ENCODE assay signal across 11 mouse cellular contexts in the genomic region with DNA sequence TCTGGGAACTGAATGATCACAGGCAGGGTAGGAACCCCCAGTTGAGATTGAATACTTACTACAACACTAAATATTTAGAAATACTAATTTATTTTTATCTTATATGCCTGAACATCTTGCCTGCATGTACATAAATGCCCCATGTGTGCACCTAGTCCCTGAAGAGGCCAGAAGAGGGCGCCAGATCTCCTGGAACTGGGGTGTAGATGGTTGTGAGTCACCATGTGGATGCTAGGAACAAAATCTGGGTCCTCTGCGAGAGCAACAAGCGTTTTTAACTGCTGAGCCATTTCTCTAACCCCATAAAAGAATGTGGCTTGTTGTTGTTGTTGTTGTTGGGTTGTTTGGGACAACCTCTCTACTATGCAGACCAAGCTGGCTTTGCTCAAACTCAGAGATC. TPM values are rescaled to one million over a fixed set of nuclear protein-coding genes. Genes with fewer than 3 reads are reported as not detected.
DNase-seq lines count a peak whose midpoint lies in the region; ATAC-seq and TF ChIP-seq lines count a peak whose summit lies in the region.
"Had no signal": no experiment of that assay in that cellular context is flagged by ENCODE, and none has a peak within 500 bp of the region (broad histone marks: within the 10 kb centered on the region; RNA-seq: fewer than 3 reads in every experiment).

No protein-coding gene starts in this region.

- no peak for ATAC-seq in heart, postnatal 0 days (ENCODE audit: insufficient read depth, low read depth)
- no peak for ATAC-seq in midbrain, postnatal 0 days (ENCODE audit: low FRiP score)
- ATAC-seq in midbrain, embryonic 11.5 days (ENCODE audit: low FRiP score), result no peak
- ATAC-seq in Patski, result no peak
- no peak for ATAC-seq in kidney, embryonic 15.5 days (replicated peaks; ENCODE audit: low FRiP score)

- peak; percentile 20 for TF ChIP-seq CTCF in heart, postnatal 0 days (IDR thresholded peaks at IDR 0.05; ENCODE audit: low read depth)
- TF ChIP-seq CTCF in midbrain, postnatal 0 days (IDR thresholded peaks at IDR 0.05), result peak; percentile 33; the same call in 1 of the 2 replicates
- TF ChIP-seq CTCF in Patski (IDR thresholded peaks at IDR 0.05), result peak; percentile 68

- CTCF ChIA-PET in Patski (lab: Charles Lee), result interaction anchor here (1.1 kb wide), 1 partner anchor 91 kb away, joined by 3 read pairs; no protein-coding TSS in a partner anchor

- POLR2A ChIA-PET in Patski (lab: Charles Lee), result interaction anchor here (1.0 kb wide), 1 partner anchor 13 kb away, joined by 4 read pairs; no protein-coding TSS in a partner anchor

- in situ Hi-C loops in Patski (cut with MboI; ENCODE audit: low pct_unique_long_range_greater_than_20kb), result loop anchor here (25.0 kb wide), 1 partner anchor 311 kb away; no protein-coding TSS in a partner anchor

- WGBS in heart, postnatal 0 days, result 60% methylated on average over 3 of the region's 3 CpGs
- WGBS in midbrain, postnatal 0 days, result 65% methylated on average over 3 of the region's 3 CpGs
- 65% methylated on average over 3 of the region's 3 CpGs for WGBS in midbrain, embryonic 11.5 days
- 67% methylated on average over 3 of the region's 3 CpGs for WGBS in kidney, embryonic 15.5 days

- no peak overlapping the region for H3K4me3 ChIP-seq in heart, postnatal 0 days (ENCODE audit: low read depth, low read length)
- H3K4me3 ChIP-seq in midbrain, postnatal 0 days (ENCODE audit: low read depth, low read length), result no peak overlapping the region
- H3K4me3 ChIP-seq in midbrain, embryonic 11.5 days (ENCODE audit: low read depth, low read length), result no peak overlapping the region
- H3K4me3 ChIP-seq in kidney, embryonic 15.5 days (replicated peaks), result no peak overlapping the region

- H3K9ac ChIP-seq in heart, postnatal 0 days (replicated peaks; ENCODE audit: low read depth, low read length), result no peak overlapping the region
- no peak overlapping the region for H3K9ac ChIP-seq in midbrain, postnatal 0 days (replicated peaks; ENCODE audit: low read length, poor library complexity, severe bottlenecking)
- no peak overlapping the region for H3K9ac ChIP-seq in midbrain, embryonic 11.5 days (ENCODE audit: low read length)
- H3K9ac ChIP-seq in kidney, embryonic 15.5 days, result no peak overlapping the region

- no peak for DNase-seq in heart, postnatal 0 days (ENCODE audit: low spot score)
- no peak for DNase-seq in heart, adult 18-20 months
- DNase-seq in midbrain, postnatal 0 days (ENCODE audit: low spot score), result no peak
- no peak for DNase-seq in midbrain, embryonic 11.5 days (ENCODE audit: low spot score, missing footprints)
- no peak for DNase-seq in Patski (ENCODE audit: low read depth, low spot score)
- DNase-seq in splenic B cell, adult 2 months (ENCODE audit: low read depth, low spot score), result peak; percentile 54
- DNase-seq in layer of hippocampus, adult 11-12 months (ENCODE audit: low spot score), result no peak
- DNase-seq: gastrocnemius, postnatal 36 days; heart, postnatal 10 days; kidney, adult 11 months had no signal

- no peaks in the 10 kb centered on the region for H3K27me3 ChIP-seq in heart, postnatal 0 days (ENCODE audit: control insufficient read depth, insufficient read depth, low read length)
- H3K27me3 ChIP-seq in midbrain, postnatal 0 days (ENCODE audit: insufficient read depth, low read length), result no peaks in the 10 kb centered on the region
- no peaks in the 10 kb centered on the region for H3K27me3 ChIP-seq in midbrain, embryonic 11.5 days (ENCODE audit: control insufficient read depth, insufficient read depth, low read length)
- no peaks in the 10 kb centered on the region for H3K27me3 ChIP-seq in Patski
- H3K27me3 ChIP-seq in splenic B cell, adult 2 months (ENCODE audit: control insufficient read depth, insufficient read depth, low read length, poor library complexity, severe bottlenecking), result no peaks in the 10 kb centered on the region; the same call in 1 of the 2 replicates
- no peaks in the 10 kb centered on the region for H3K27me3 ChIP-seq in kidney, embryonic 15.5 days

- H3K27ac ChIP-seq in heart, postnatal 0 days (ENCODE audit: low read depth), result no peak overlapping the region
- H3K27ac ChIP-seq in midbrain, postnatal 0 days (ENCODE audit: low read depth, low read length), result no peak overlapping the region
- no peak overlapping the region for H3K27ac ChIP-seq in midbrain, embryonic 11.5 days (ENCODE audit: low read depth, low read length)
- no peak overlapping the region for H3K27ac ChIP-seq in kidney, embryonic 15.5 days

- H3K4me2 ChIP-seq in heart, postnatal 0 days (ENCODE audit: low read depth, low read length), result no peak overlapping the region
- no peak overlapping the region for H3K4me2 ChIP-seq in midbrain, postnatal 0 days (ENCODE audit: low read depth, low read length, poor library complexity, severe bottlenecking)
- H3K4me2 ChIP-seq in midbrain, embryonic 11.5 days, result no peak overlapping the region
- no peak overlapping the region for H3K4me2 ChIP-seq in kidney, embryonic 15.5 days

- no peak for TF ChIP-seq EP300 in heart, postnatal 0 days (IDR thresholded peaks at IDR 0.05; ENCODE audit: low read depth)

- no peaks in the 10 kb centered on the region for H3K36me3 ChIP-seq in heart, postnatal 0 days (replicated peaks; ENCODE audit: control insufficient read depth, insufficient read depth, low read length)
- H3K36me3 ChIP-seq in midbrain, postnatal 0 days (ENCODE audit: insufficient read depth, low read length), result no peaks in the 10 kb centered on the region
- no peaks in the 10 kb centered on the region for H3K36me3 ChIP-seq in midbrain, embryonic 11.5 days (ENCODE audit: control insufficient read depth, insufficient read depth, low read length)
- no peaks in the 10 kb centered on the region for H3K36me3 ChIP-seq in splenic B cell, adult 2 months (ENCODE audit: control insufficient read depth, insufficient read depth, low read length, poor library complexity, severe bottlenecking)
- no peaks in the 10 kb centered on the region for H3K36me3 ChIP-seq in kidney, embryonic 15.5 days

- no peaks in the 10 kb centered on the region for H3K9me3 ChIP-seq in heart, postnatal 0 days (replicated peaks; ENCODE audit: control insufficient read depth, low read length)
- H3K9me3 ChIP-seq in midbrain, postnatal 0 days (ENCODE audit: low read length), result no peaks in the 10 kb centered on the region
- H3K9me3 ChIP-seq in midbrain, embryonic 11.5 days (ENCODE audit: control insufficient read depth, low read length), result no peaks in the 10 kb centered on the region; the same call in 1 of the 2 replicates
- no peaks in the 10 kb centered on the region for H3K9me3 ChIP-seq in kidney, embryonic 15.5 days (replicated peaks)

- peaks cover 10% of the 10 kb centered on the region for H3K4me1 ChIP-seq in heart, postnatal 0 days (ENCODE audit: control insufficient read depth, insufficient read depth)
- H3K4me1 ChIP-seq in midbrain, postnatal 0 days (ENCODE audit: insufficient read depth, low read length), result no peaks in the 10 kb centered on the region
- peaks cover 3% of the 10 kb centered on the region for H3K4me1 ChIP-seq in midbrain, embryonic 11.5 days (ENCODE audit: control insufficient read depth, insufficient read depth, low read length)
- peaks cover 18% of the 10 kb centered on the region for H3K4me1 ChIP-seq in kidney, embryonic 15.5 days

RNA-seq across cellular contexts. Expression of a gene that starts 11.9 kb away (rescaled TPM):
- 478 and 528 TPM in 2 replicates for total RNA-seq in heart, postnatal 0 days (2014; rRNA removed; ENCODE audit: low replicate concordance)
- polyA plus RNA-seq in heart, postnatal 0 days (2015; fragmentation: Nextera tagmentation; extraction: Ambion mirVana), result 627 and 646 TPM in 2 replicates
- total RNA-seq in heart, adult 18-20 months (2021), result 1,000 to 10,000 TPM; 1,073 to 1,213 TPM
- 337 and 343 TPM in 2 replicates for total RNA-seq in midbrain, postnatal 0 days (2014; rRNA removed)
- 412 and 433 TPM in 2 replicates for polyA plus RNA-seq in midbrain, postnatal 0 days (2015; fragmentation: Nextera tagmentation; extraction: Ambion mirVana)
- polyA plus RNA-seq in midbrain, embryonic 11.5 days (2014; fragmentation: Nextera tagmentation; extraction: Ambion mirVana), result 209 and 210 TPM in 2 replicates
- 498 TPM for polyA plus RNA-seq in Patski (2021)
- polyA plus RNA-seq in kidney, embryonic 15.5 days (2015; fragmentation: Nextera tagmentation; extraction: Ambion mirVana), result 336 and 358 TPM in 2 replicates

RNA-seq across cellular contexts. Expression of a gene that starts 47.5 kb away (rescaled TPM):
- 149 and 200 TPM in 2 replicates for total RNA-seq in heart, postnatal 0 days (2014; rRNA removed; ENCODE audit: low replicate concordance)
- polyA plus RNA-seq in heart, postnatal 0 days (2015; fragmentation: Nextera tagmentation; extraction: Ambion mirVana), result 133 and 134 TPM in 2 replicates
- 10 to 100 TPM; 69.2 to 74.4 TPM for total RNA-seq in heart, adult 18-20 months (2021)
- total RNA-seq in midbrain, postnatal 0 days (2014; rRNA removed), result 125 and 127 TPM in 2 replicates
- 133 and 134 TPM in 2 replicates for polyA plus RNA-seq in midbrain, postnatal 0 days (2015; fragmentation: Nextera tagmentation; extraction: Ambion mirVana)
- polyA plus RNA-seq in midbrain, embryonic 11.5 days (2014; fragmentation: Nextera tagmentation; extraction: Ambion mirVana), result 178 and 193 TPM in 2 replicates
- 254 TPM for polyA plus RNA-seq in Patski (2021)
- polyA plus RNA-seq in kidney, embryonic 15.5 days (2015; fragmentation: Nextera tagmentation; extraction: Ambion mirVana), result 217 and 219 TPM in 2 replicates
